ENCODE assay signal across 26 mouse cellular contexts in the genomic region with DNA sequence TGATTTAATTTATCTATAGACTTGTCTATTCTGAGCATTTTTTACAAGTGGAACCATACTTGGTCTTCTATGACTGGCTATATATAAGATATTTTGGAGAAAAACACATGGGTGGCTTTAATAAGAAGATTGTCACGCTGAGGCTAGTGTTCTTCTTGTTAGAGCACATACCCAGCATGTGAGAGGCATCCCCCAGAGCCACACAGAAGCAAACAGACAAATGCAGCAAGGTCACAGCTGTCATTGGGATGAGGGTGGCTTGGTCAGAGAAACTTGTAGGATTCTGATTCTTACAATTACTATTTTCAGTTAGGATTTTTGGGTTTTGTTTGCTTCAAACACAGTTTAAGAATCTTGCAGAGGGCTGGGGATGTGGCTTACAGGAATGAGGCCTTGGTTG.
"Had no signal": no experiment of that assay in that cellular context is flagged by ENCODE, and none has a peak within 500 bp of the region (broad histone marks: within the 10 kb centered on the region; RNA-seq: fewer than 3 reads in every experiment).

No protein-coding gene starts in this region.

- H3K4me3 ChIP-seq: embryonic facial prominence, embryonic 10.5 days; embryonic facial prominence, embryonic 12.5 days; embryonic facial prominence, embryonic 13.5 days; embryonic facial prominence, embryonic 15.5 days; erythroblast, embryonic 14.5 days; forebrain, embryonic 10.5 days; forebrain, embryonic 12.5 days; forebrain, embryonic 13.5 days; forebrain, embryonic 15.5 days; gastrocnemius, adult 2 months; heart, adult 2 months had no signal

- H3K36me3 ChIP-seq: forebrain, embryonic 12.5 days had no signal

- H3K4me2 ChIP-seq: embryonic facial prominence, embryonic 12.5 days; embryonic facial prominence, embryonic 13.5 days; embryonic facial prominence, embryonic 15.5 days; forebrain, embryonic 12.5 days; forebrain, embryonic 13.5 days; forebrain, embryonic 15.5 days had no signal

- H3K27me3 ChIP-seq: embryonic facial prominence, embryonic 12.5 days; embryonic facial prominence, embryonic 13.5 days; embryonic facial prominence, embryonic 15.5 days; forebrain, embryonic 12.5 days; forebrain, embryonic 13.5 days; forebrain, embryonic 15.5 days had no signal

- DNase-seq: cerebellum, adult 2 months; cerebellum, adult 8-10 months; cerebellum, adult 9-10 months; cerebellum, adult 9-11 months; cerebellum, postnatal 10 days; cerebellum, postnatal 14 days; cerebellum, postnatal 25 days; cerebellum, postnatal 36 days; embryo, embryonic 11 days; forebrain, postnatal 0 days; gastrocnemius, adult 2 months; gastrocnemius, postnatal 10 days; gastrocnemius, postnatal 14 days; gastrocnemius, postnatal 25 days; gastrocnemius, postnatal 36 days; heart, adult 18-20 months; heart, adult 2 months had no signal
